Mouse (Mus musculus): Measurements from ENCODE around the gene 5730409E04Rik. TPM values are rescaled to one million over a fixed set of nuclear protein-coding genes. Genes with fewer than 3 reads are reported as not detected.

Gene 5730409E04Rik
- polyA plus RNA-seq (2012; rRNA removed) (11.7 and 12.1 TPM in 2 replicates), polyA plus RNA-seq (2014; fragmentation: Nextera tagmentation; extraction: Ambion mirVana) (4.8 and 5.4 TPM in 2 replicates)

- peak within 1 kb of the TSS; percentile 65 for H3K27ac ChIP-seq (replicated peaks; ENCODE audit: low read depth, low read length)
- H3K36me3 ChIP-seq (ENCODE audit: control insufficient read depth, insufficient read depth, low read length), result peaks cover 4% of the 10 kb centered on the region; the same call in 1 of the 2 replicates
- no peaks in the 10 kb centered on the region for H3K9me3 ChIP-seq (ENCODE audit: control insufficient read depth, low read length)
- DNase-seq (ENCODE audit: low spot score) (peak; percentile 52), ATAC-seq (ENCODE audit: low FRiP score, low read depth) (peak; percentile 91)
- WGBS, result under 1% methylated on average over 46 of the region's 48 CpGs
- no peaks in the 10 kb centered on the region for H3K4me1 ChIP-seq (ENCODE audit: control insufficient read depth, insufficient read depth, low read length)
- H3K4me2 ChIP-seq (replicated peaks; ENCODE audit: low read depth, low read length, severe bottlenecking), result peak within 1 kb of the TSS; percentile 79
- TF ChIP-seq POLR2A (IDR thresholded peaks at IDR 0.05; ENCODE audit: borderline replicate concordance, extremely low read depth, insufficient read depth, insufficient read length), result peak; percentile 29; the same call in 1 of the 2 replicates
- peak within 1 kb of the TSS; percentile 68 for H3K4me3 ChIP-seq (replicated peaks; ENCODE audit: low read length)
- peak within 1 kb of the TSS; percentile 90 for H3K9ac ChIP-seq (ENCODE audit: low read depth, low read length, severe bottlenecking)
- H3K27me3 ChIP-seq (ENCODE audit: control insufficient read depth, insufficient read depth, low read length), result no peaks in the 10 kb centered on the region
These were observed at the start of gene 5730409E04Rik for GRCm38 (mm10) chr4:126609606-126610181. Gene 5730409E04Rik (plus strand): TSS chr4:126609818.

DNA sequence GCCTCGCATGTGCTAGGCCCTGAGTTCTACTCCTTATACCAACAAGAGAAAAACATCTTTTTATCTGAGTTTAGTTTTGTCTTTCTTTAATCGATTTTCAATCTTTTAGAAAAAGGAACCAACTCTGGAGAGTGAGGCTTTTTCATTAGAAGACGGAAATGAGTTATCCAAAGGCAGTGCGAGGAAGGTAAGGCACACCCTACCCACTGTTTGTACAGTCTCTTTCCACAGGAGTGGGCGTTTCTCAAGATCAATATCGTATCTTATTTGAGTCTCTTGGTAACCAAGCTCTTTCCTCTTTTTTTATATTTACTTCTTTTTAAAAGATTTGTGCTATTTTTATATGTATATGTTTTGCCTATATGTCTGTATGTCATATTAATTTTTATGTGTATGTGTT, 45.8 kb upstream of the 5730409E04Rik start:
- Histone ChIP-seq H3K4me3 (replicated peaks; ENCODE audit: low read length) (no peak overlapping the region), H3K9ac (ENCODE audit: low read depth, low read length, severe bottlenecking) (no peak overlapping the region), H3K27ac (replicated peaks; ENCODE audit: low read depth, low read length) (no peak overlapping the region), H3K36me3 (ENCODE audit: control insufficient read depth, insufficient read depth, low read length) (peaks cover 63% of the 10 kb centered on the region), H3K27me3 (ENCODE audit: control insufficient read depth, insufficient read depth, low read length) (no peaks in the 10 kb centered on the region), H3K9me3 (ENCODE audit: control insufficient read depth, low read length) (no peaks in the 10 kb centered on the region), H3K4me1 (ENCODE audit: control insufficient read depth, insufficient read depth, low read length) (no peaks in the 10 kb centered on the region), H3K4me2 (replicated peaks; ENCODE audit: low read depth, low read length, severe bottlenecking) (no peak overlapping the region)
- no peak for DNase-seq (ENCODE audit: low spot score)
- WGBS, result 93% methylated on average over 6 of the region's 6 CpGs
- no peak for ATAC-seq (ENCODE audit: low FRiP score, low read depth)
- TF ChIP-seq POLR2A (IDR thresholded peaks at IDR 0.05; ENCODE audit: borderline replicate concordance, extremely low read depth, insufficient read depth, insufficient read length), result no peak

GRCm38 (mm10) chr4:126567243-126567642, 42.4 kb upstream of the 5730409E04Rik start:
- Histone ChIP-seq H3K27me3 (ENCODE audit: control insufficient read depth, insufficient read depth, low read length) (no peaks in the 10 kb centered on the region), H3K9ac (ENCODE audit: low read depth, low read length, severe bottlenecking) (no peak overlapping the region), H3K27ac (replicated peaks; ENCODE audit: low read depth, low read length) (no peak overlapping the region), H3K9me3 (ENCODE audit: control insufficient read depth, low read length) (no peaks in the 10 kb centered on the region), H3K36me3 (ENCODE audit: control insufficient read depth, insufficient read depth, low read length) (peaks cover 65% of the 10 kb centered on the region), H3K4me2 (replicated peaks; ENCODE audit: low read depth, low read length, severe bottlenecking) (no peak overlapping the region), H3K4me3 (replicated peaks; ENCODE audit: low read length) (no peak overlapping the region), H3K4me1 (ENCODE audit: control insufficient read depth, insufficient read depth, low read length) (no peaks in the 10 kb centered on the region)
- DNase-seq (ENCODE audit: low spot score), result no peak
- WGBS, result 93% methylated on average over 4 of the region's 4 CpGs
- ATAC-seq (ENCODE audit: low FRiP score, low read depth), result no peak
- TF ChIP-seq POLR2A (IDR thresholded peaks at IDR 0.05; ENCODE audit: borderline replicate concordance, extremely low read depth, insufficient read depth, insufficient read length), result no peak

- Histone ChIP-seq H3K9ac (ENCODE audit: low read depth, low read length, severe bottlenecking) (no peak overlapping the region), H3K9me3 (ENCODE audit: control insufficient read depth, low read length) (no peaks in the 10 kb centered on the region), H3K27me3 (ENCODE audit: control insufficient read depth, insufficient read depth, low read length) (no peaks in the 10 kb centered on the region), H3K36me3 (ENCODE audit: control insufficient read depth, insufficient read depth, low read length) (peaks cover 79% of the 10 kb centered on the region), H3K4me1 (ENCODE audit: control insufficient read depth, insufficient read depth, low read length) (no peaks in the 10 kb centered on the region), H3K4me3 (replicated peaks; ENCODE audit: low read length) (no peak overlapping the region), H3K4me2 (replicated peaks; ENCODE audit: low read depth, low read length, severe bottlenecking) (no peak overlapping the region), H3K27ac (replicated peaks; ENCODE audit: low read depth, low read length) (no peak overlapping the region)
- WGBS, result 89% methylated on average over 3 of the region's 3 CpGs
- DNase-seq (ENCODE audit: low spot score) (no peak), ATAC-seq (ENCODE audit: low FRiP score, low read depth) (no peak)
- no peak for TF ChIP-seq POLR2A (IDR thresholded peaks at IDR 0.05; ENCODE audit: borderline replicate concordance, extremely low read depth, insufficient read depth, insufficient read length)
These were observed 39.8 kb upstream of the 5730409E04Rik start for GRCm38 (mm10) chr4:126569783-126570182.

GRCm38 (mm10) chr4:126576281-126576680, 33.3 kb upstream of the 5730409E04Rik start:
- H3K4me3 ChIP-seq (replicated peaks; ENCODE audit: low read length), result no peak overlapping the region
- no peak overlapping the region for H3K9ac ChIP-seq (ENCODE audit: low read depth, low read length, severe bottlenecking)
- H3K27me3 ChIP-seq (ENCODE audit: control insufficient read depth, insufficient read depth, low read length), result no peaks in the 10 kb centered on the region
- DNase-seq (ENCODE audit: low spot score), result no peak
- no peak for ATAC-seq (ENCODE audit: low FRiP score, low read depth)
- H3K4me1 ChIP-seq (ENCODE audit: control insufficient read depth, insufficient read depth, low read length), result no peaks in the 10 kb centered on the region
- 97% methylated on average over 5 of the region's 5 CpGs for WGBS
- no peak overlapping the region for H3K4me2 ChIP-seq (replicated peaks; ENCODE audit: low read depth, low read length, severe bottlenecking)
- peaks cover 83% of the 10 kb centered on the region for H3K36me3 ChIP-seq (ENCODE audit: control insufficient read depth, insufficient read depth, low read length)
- no peaks in the 10 kb centered on the region for H3K9me3 ChIP-seq (ENCODE audit: control insufficient read depth, low read length)
- no peak overlapping the region for H3K27ac ChIP-seq (replicated peaks; ENCODE audit: low read depth, low read length)
- TF ChIP-seq POLR2A (IDR thresholded peaks at IDR 0.05; ENCODE audit: borderline replicate concordance, extremely low read depth, insufficient read depth, insufficient read length), result no peak

Measured in limb, embryonic 14.5 days (tissue).